Mouse (Mus musculus) bone marrow, adult 2 months (tissue): ENCODE measurements around the gene Lct.

Source experiments
- CTCF ChIP-seq: fragments of 200-500 bp; IDR thresholded peaks from 2 replicates; pipeline ENCODE4 v1.5.1; 2011; ENCODE audit warnings: low read length, control low read depth; ENCODE audit not compliant: control insufficient read depth, insufficient read depth
- POLR2A ChIP-seq: fragments of 200-500 bp; IDR thresholded peaks from 2 replicates; pipeline ENCODE4 v1.6.1; 2011; ENCODE audit warnings: low read depth, mild to moderate bottlenecking, control low read depth, low read length, borderline replicate concordance; ENCODE audit not compliant: control insufficient read depth

GRCm38 (mm10) chr1:128337708-128338320 lies 9.7 kb upstream of the Lct start:
- TF ChIP-seq POLR2A (no peak), CTCF (no peak)
